Mouse (Mus musculus) brain, embryonic 14.5 days (tissue): Measurements from ENCODE around the gene Gatb.

Experiments used
- CTCF ChIP-seq: fragments of 200-500 bp; IDR thresholded peaks from 2 replicates; pipeline ENCODE4 v1.5.1; 2012; ENCODE audit warnings: inconsistent platforms, mild to moderate bottlenecking, moderate library complexity, borderline replicate concordance; ENCODE audit not compliant: insufficient read depth, insufficient read length; ENCODE audit errors: extremely low read depth
- POLR2A ChIP-seq: fragments of 200-500 bp; IDR thresholded peaks from 2 replicates; pipeline ENCODE4 v1.6.1; 2012; ENCODE audit warnings: mild to moderate bottlenecking, inconsistent platforms, borderline replicate concordance; ENCODE audit not compliant: poor library complexity, insufficient read depth, insufficient read length, severe bottlenecking; ENCODE audit errors: extremely low read depth

DNA sequence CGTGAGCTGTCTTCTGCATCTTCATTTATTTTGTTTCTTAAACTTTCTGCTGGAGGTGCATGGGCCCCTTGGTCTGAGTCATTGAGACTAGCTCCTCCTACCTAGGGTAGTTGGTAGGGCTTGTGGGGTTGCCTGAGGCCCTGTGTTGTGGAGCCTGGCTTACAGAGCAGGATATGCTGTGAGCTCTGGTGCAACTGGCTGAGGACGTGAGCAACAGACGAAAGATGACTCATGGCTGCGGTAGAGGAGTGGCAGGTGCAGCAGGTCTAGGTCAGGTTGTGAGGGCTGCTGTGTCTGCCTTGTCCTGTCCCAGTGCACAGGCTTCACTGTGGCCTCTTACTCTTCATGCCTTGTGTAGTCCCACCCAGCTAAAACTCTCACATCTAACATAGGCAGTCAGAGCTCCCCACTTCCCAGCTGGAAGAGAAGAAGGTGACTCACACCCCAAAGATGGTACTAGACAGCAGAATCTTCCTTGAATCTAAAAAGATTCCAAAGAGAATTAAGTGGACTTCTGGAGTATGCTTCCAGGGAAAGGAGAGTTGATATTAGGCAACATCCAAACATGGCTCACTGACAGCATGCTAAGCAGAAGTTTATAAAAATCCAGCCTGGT is 56.1 kb downstream of the Gatb start:
- no peak for TF ChIP-seq CTCF
- no peak for TF ChIP-seq POLR2A
